Comparison of ENCODE assay signal across 7 mouse cellular contexts in genomic region chr12:10589537-10589936, GRCm38 (mm10).
DNase-seq lines count a peak whose midpoint lies in the region; ATAC-seq and TF ChIP-seq lines count a peak whose summit lies in the region.

No protein-coding gene starts in this region.

- WGBS in cerebellum, adult 2 months: 37% methylated on average over 8 of the region's 8 CpGs
- WGBS in forebrain, postnatal 0 days: 31% methylated on average over 8 of the region's 8 CpGs
- 36% methylated on average over 8 of the region's 8 CpGs for WGBS in hindbrain, embryonic 15.5 days

- no peaks in the 10 kb centered on the region for H3K4me1 ChIP-seq in cerebellum, adult 2 months (ENCODE audit: control insufficient read depth, insufficient read depth, low read length)
- H3K4me1 ChIP-seq in forebrain, postnatal 0 days (ENCODE audit: insufficient read depth): no peaks in the 10 kb centered on the region
- H3K4me1 ChIP-seq in hindbrain, embryonic 15.5 days (replicated peaks): 0 out of 2 replicates have a peak, but pooled peaks cover 2% of the 10 kb centered on the region

- no peaks in the 10 kb centered on the region for H3K36me3 ChIP-seq in forebrain, postnatal 0 days (ENCODE audit: insufficient read depth)
- H3K36me3 ChIP-seq in hindbrain, embryonic 15.5 days: no peaks in the 10 kb centered on the region

- no peak for TF ChIP-seq POLR2A in cerebellum, adult 2 months (IDR thresholded peaks at IDR 0.05; ENCODE audit: borderline replicate concordance, insufficient read depth, low read length)

- DNase-seq in R1 (ENCODE audit: low read depth, low spot score): peak; percentile 75
- DNase-seq in cerebellum, adult 2 months: peak; percentile 43 to 53
- peak; percentile 88 for DNase-seq in forebrain, postnatal 0 days
- DNase-seq in layer of hippocampus, postnatal 14 days (ENCODE audit: low spot score in 2 of 2): peak; percentile 50 to 82
- DNase-seq in lung, postnatal 25 days (ENCODE audit: low spot score): peak; percentile 63
- DNase-seq in retina, postnatal 7 days (ENCODE audit: low read depth, low spot score): peak; percentile 54

- no peak overlapping the region for H3K27ac ChIP-seq in cerebellum, adult 2 months (ENCODE audit: insufficient read depth, low read length)
- H3K27ac ChIP-seq in forebrain, postnatal 0 days (ENCODE audit: low read depth, low read length): no peak overlapping the region
- no peak overlapping the region for H3K27ac ChIP-seq in hindbrain, embryonic 15.5 days (replicated peaks)

- H3K9ac ChIP-seq in forebrain, postnatal 0 days: no peak overlapping the region
- H3K9ac ChIP-seq in hindbrain, embryonic 15.5 days: no peak overlapping the region

- peak; percentile 96 for ATAC-seq in forebrain, postnatal 0 days
- peak; percentile 95 for ATAC-seq in hindbrain, embryonic 15.5 days (ENCODE audit: low FRiP score, low read depth)

- H3K4me2 ChIP-seq in forebrain, postnatal 0 days (ENCODE audit: low read depth): no peak overlapping the region
- no peak overlapping the region for H3K4me2 ChIP-seq in hindbrain, embryonic 15.5 days

- H3K4me3 ChIP-seq in cerebellum, adult 2 months (replicated peaks; ENCODE audit: insufficient read depth, low read depth, low read length): no peak overlapping the region
- no peak overlapping the region for H3K4me3 ChIP-seq in forebrain, postnatal 0 days (ENCODE audit: low read depth, low read length)
- H3K4me3 ChIP-seq in hindbrain, embryonic 15.5 days: no peak overlapping the region

- peak; percentile 43; the same call in 1 of the 2 replicates for TF ChIP-seq CTCF in cerebellum, adult 2 months (IDR thresholded peaks at IDR 0.05; ENCODE audit: borderline replicate concordance, insufficient read depth, low read depth, low read length)
- TF ChIP-seq CTCF in forebrain, postnatal 0 days (IDR thresholded peaks at IDR 0.05; ENCODE audit: low read depth): peak; percentile 95

- no peaks in the 10 kb centered on the region for H3K9me3 ChIP-seq in forebrain, postnatal 0 days (ENCODE audit: low read length)
- no peaks in the 10 kb centered on the region for H3K9me3 ChIP-seq in hindbrain, embryonic 15.5 days

- no peaks in the 10 kb centered on the region for H3K27me3 ChIP-seq in cerebellum, adult 2 months (ENCODE audit: control insufficient read depth, insufficient read depth, low read length)
- no peaks in the 10 kb centered on the region for H3K27me3 ChIP-seq in forebrain, postnatal 0 days (ENCODE audit: insufficient read depth, low read length)
- no peaks in the 10 kb centered on the region for H3K27me3 ChIP-seq in hindbrain, embryonic 15.5 days
